Mouse (Mus musculus): Measurements from ENCODE around the gene Rbpms2. TPM values are rescaled to one million over a fixed set of nuclear protein-coding genes. Genes with fewer than 3 reads are reported as not detected.

Gene Rbpms2
- polyA plus RNA-seq, 1 experiment: 10.7 TPM

GRCm38 (mm10) chr9:65587573-65588358 is 41.7 kb upstream of the Rbpms2 start:
- peaks cover 6% of the 10 kb centered on the region; the same call in 1 of the 2 replicates for H3K4me1 ChIP-seq (ENCODE audit: control insufficient read depth, insufficient read depth, low read length)
- no peaks in the 10 kb centered on the region for H3K27me3 ChIP-seq (ENCODE audit: control insufficient read depth, insufficient read depth, low read length)
- TF ChIP-seq POLR2A (IDR thresholded peaks at IDR 0.05; ENCODE audit: borderline replicate concordance, insufficient read depth, low read length): no peak
- no peak for TF ChIP-seq CTCF (IDR thresholded peaks at IDR 0.05; ENCODE audit: borderline replicate concordance, insufficient read depth, low read depth, low read length)
- no peak for DNase-seq
- peak overlapping the region; percentile 49 for H3K4me3 ChIP-seq (replicated peaks; ENCODE audit: insufficient read depth, low read depth, low read length)
- WGBS: under 1% methylated on average over 64 of the region's 64 CpGs
- no peak overlapping the region for H3K27ac ChIP-seq (ENCODE audit: insufficient read depth, low read length)

GRCm38 (mm10) chr9:65589091-65589490 is 40.4 kb upstream of the Rbpms2 start:
- Histone ChIP-seq H3K4me1 (ENCODE audit: control insufficient read depth, insufficient read depth, low read length) (peaks cover 6% of the 10 kb centered on the region; the same call in 1 of the 2 replicates), H3K27me3 (ENCODE audit: control insufficient read depth, insufficient read depth, low read length) (no peaks in the 10 kb centered on the region), H3K27ac (ENCODE audit: insufficient read depth, low read length) (no peak overlapping the region), H3K4me3 (replicated peaks; ENCODE audit: insufficient read depth, low read depth, low read length) (no peak overlapping the region)
- no peak for DNase-seq
- WGBS: 48% methylated on average over 3 of the region's 3 CpGs
- no peak for TF ChIP-seq POLR2A (IDR thresholded peaks at IDR 0.05; ENCODE audit: borderline replicate concordance, insufficient read depth, low read length)
- TF ChIP-seq CTCF (IDR thresholded peaks at IDR 0.05; ENCODE audit: borderline replicate concordance, insufficient read depth, low read depth, low read length): no peak

DNA sequence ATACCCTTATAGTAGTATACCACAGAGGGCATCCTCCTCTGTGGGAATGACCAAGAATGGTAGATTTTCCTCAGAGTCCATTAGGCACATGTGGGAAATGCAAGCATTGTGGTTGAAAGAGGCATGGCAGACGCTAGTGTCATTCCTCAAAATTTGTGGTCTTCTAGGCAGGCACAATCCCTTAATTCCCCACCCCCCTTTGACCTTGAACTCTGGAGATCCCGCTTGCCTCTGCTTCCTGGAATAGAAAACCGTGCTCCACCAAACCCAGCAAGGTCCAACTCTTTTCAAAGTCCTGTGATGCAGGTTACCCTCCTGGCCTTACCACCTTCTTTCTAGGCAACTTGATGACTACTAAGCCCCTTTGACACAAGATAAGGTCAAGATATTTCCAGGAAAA is 36.7 kb upstream of the Rbpms2 start:
- Histone ChIP-seq H3K4me1 (ENCODE audit: control insufficient read depth, insufficient read depth, low read length) (no peaks in the 10 kb centered on the region), H3K27me3 (ENCODE audit: control insufficient read depth, insufficient read depth, low read length) (no peaks in the 10 kb centered on the region), H3K27ac (ENCODE audit: insufficient read depth, low read length) (no peak overlapping the region), H3K4me3 (replicated peaks; ENCODE audit: insufficient read depth, low read depth, low read length) (no peak overlapping the region)
- no peak for DNase-seq
- 95% methylated on average over 3 of the region's 3 CpGs for WGBS
- no peak for TF ChIP-seq CTCF (IDR thresholded peaks at IDR 0.05; ENCODE audit: borderline replicate concordance, insufficient read depth, low read depth, low read length)
- TF ChIP-seq POLR2A (IDR thresholded peaks at IDR 0.05; ENCODE audit: borderline replicate concordance, insufficient read depth, low read length): no peak

DNA sequence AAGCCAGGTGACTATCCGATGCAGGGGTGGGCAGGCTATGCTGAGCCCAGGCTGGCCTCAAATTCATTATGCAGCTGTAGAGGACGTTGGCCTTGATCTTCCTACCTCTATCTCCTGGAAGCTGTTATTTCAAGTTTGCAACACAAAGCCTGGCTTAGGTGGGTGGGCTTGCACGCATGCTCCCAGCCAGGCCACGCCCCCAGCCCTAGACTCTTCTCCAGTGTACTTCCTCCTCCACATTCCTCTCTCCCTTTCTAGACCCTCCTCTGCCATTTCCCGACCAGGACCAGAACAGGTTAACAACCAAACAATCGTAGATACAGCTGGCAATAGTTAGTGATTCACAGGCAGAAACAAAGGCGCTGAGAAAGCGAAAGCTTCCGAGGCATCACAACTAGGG is 35.9 kb upstream of the Rbpms2 start:
- Histone ChIP-seq H3K4me1 (ENCODE audit: control insufficient read depth, insufficient read depth, low read length) (no peaks in the 10 kb centered on the region), H3K4me3 (replicated peaks; ENCODE audit: insufficient read depth, low read depth, low read length) (no peak overlapping the region), H3K27me3 (ENCODE audit: control insufficient read depth, insufficient read depth, low read length) (no peaks in the 10 kb centered on the region), H3K27ac (ENCODE audit: insufficient read depth, low read length) (no peak overlapping the region)
- WGBS: 90% methylated on average over 9 of the region's 9 CpGs
- no peak for TF ChIP-seq POLR2A (IDR thresholded peaks at IDR 0.05; ENCODE audit: borderline replicate concordance, insufficient read depth, low read length)
- no peak for TF ChIP-seq CTCF (IDR thresholded peaks at IDR 0.05; ENCODE audit: borderline replicate concordance, insufficient read depth, low read depth, low read length)
- DNase-seq: no peak

GRCm38 (mm10) chr9:65598765-65599249 is 30.6 kb upstream of the Rbpms2 start:
- no peak overlapping the region for H3K27ac ChIP-seq (ENCODE audit: insufficient read depth, low read length)
- H3K27me3 ChIP-seq (ENCODE audit: control insufficient read depth, insufficient read depth, low read length): no peaks in the 10 kb centered on the region
- TF ChIP-seq CTCF (IDR thresholded peaks at IDR 0.05; ENCODE audit: borderline replicate concordance, insufficient read depth, low read depth, low read length) (peak; percentile 43; the same call in 1 of the 2 replicates), POLR2A (IDR thresholded peaks at IDR 0.05; ENCODE audit: borderline replicate concordance, insufficient read depth, low read length) (no peak)
- 32% methylated on average over 10 of the region's 11 CpGs for WGBS
- no peaks in the 10 kb centered on the region for H3K4me1 ChIP-seq (ENCODE audit: control insufficient read depth, insufficient read depth, low read length)
- H3K4me3 ChIP-seq (replicated peaks; ENCODE audit: insufficient read depth, low read depth, low read length): no peak overlapping the region
- DNase-seq: peak in 1 of 2 experiments; percentile 31

- Histone ChIP-seq H3K27ac (ENCODE audit: insufficient read depth, low read length) (no peak overlapping the region), H3K27me3 (ENCODE audit: control insufficient read depth, insufficient read depth, low read length) (no peaks in the 10 kb centered on the region), H3K4me1 (ENCODE audit: control insufficient read depth, insufficient read depth, low read length) (no peaks in the 10 kb centered on the region), H3K4me3 (replicated peaks; ENCODE audit: insufficient read depth, low read depth, low read length) (no peak overlapping the region)
- 71% methylated on average over 2 of the region's 2 CpGs for WGBS
- no peak for DNase-seq
- TF ChIP-seq CTCF (IDR thresholded peaks at IDR 0.05; ENCODE audit: borderline replicate concordance, insufficient read depth, low read depth, low read length): no peak
- TF ChIP-seq POLR2A (IDR thresholded peaks at IDR 0.05; ENCODE audit: borderline replicate concordance, insufficient read depth, low read length): no peak
Observed at GRCm38 (mm10) chr9:65600951-65601350, 28.5 kb upstream of the Rbpms2 start.

- 59% methylated on average over 8 of the region's 8 CpGs for WGBS
- H3K27ac ChIP-seq (ENCODE audit: insufficient read depth, low read length): no peak overlapping the region
- DNase-seq: no peak
- no peaks in the 10 kb centered on the region for H3K27me3 ChIP-seq (ENCODE audit: control insufficient read depth, insufficient read depth, low read length)
- no peak overlapping the region for H3K4me3 ChIP-seq (replicated peaks; ENCODE audit: insufficient read depth, low read depth, low read length)
- TF ChIP-seq CTCF (IDR thresholded peaks at IDR 0.05; ENCODE audit: borderline replicate concordance, insufficient read depth, low read depth, low read length) (peak; percentile 43; the same call in 1 of the 2 replicates), POLR2A (IDR thresholded peaks at IDR 0.05; ENCODE audit: borderline replicate concordance, insufficient read depth, low read length) (no peak)
- no peaks in the 10 kb centered on the region for H3K4me1 ChIP-seq (ENCODE audit: control insufficient read depth, insufficient read depth, low read length)
Observed at GRCm38 (mm10) chr9:65603401-65604102, 25.9 kb upstream of the Rbpms2 start.
